Mouse (Mus musculus): Measurements from ENCODE around the gene Fbxw28. TPM values are rescaled to one million over a fixed set of nuclear protein-coding genes. Genes with fewer than 3 reads are reported as not detected.
"Not testable (repeated sequence)": the region's sequence is repeated elsewhere in the genome, so short reads cannot be mapped to it uniquely, and the experiment has no call there.

Gene Fbxw28
- total RNA-seq (2021) = not detected
- long read RNA-seq, experiment 1 = 0 reads
- long read RNA-seq, experiment 2 = 0 reads

- not testable (repeated sequence) for DNase-seq
These were observed at the start of gene Fbxw28 for GRCm38 (mm10) chr9:109339559-109339958. Gene Fbxw28 (minus strand): TSS chr9:109339659.

- not testable (repeated sequence) for DNase-seq
These were observed 51.9 kb downstream of the Fbxw28 start, which contains the start of gene Fbxw14 for GRCm38 (mm10) chr9:109287576-109287975. Gene Fbxw14 (minus strand): TSS chr9:109287676.

Other genes with a start within 250 kb of the Fbxw28 start
- 100 to 1,000 TPM in 1 of 2 experiments, 10 to 100 TPM in 1; 82.7 to 123 TPM for gene Plxnb1, start 244.3 kb downstream of the Fbxw28 start, total RNA-seq (2021)
- gene Fbxw21, start 177.6 kb downstream of the Fbxw28 start, total RNA-seq (2021) = not detected
- gene Fbxw13, start 143.7 kb downstream of the Fbxw28 start, total RNA-seq (2021) = not detected
- not detected for gene Fbxw20, start 104.9 kb downstream of the Fbxw28 start, total RNA-seq (2021)
- gene Fbxw14, start 52.0 kb downstream of the Fbxw28 start, total RNA-seq (2021) = not detected
- gene Fbxw22, start 64.6 kb upstream of the Fbxw28 start, total RNA-seq (2021) = not detected
- gene Fbxw16, start 109.5 kb upstream of the Fbxw28 start, total RNA-seq (2021) = not detected
- not detected for gene Fbxw19, start 156.2 kb upstream of the Fbxw28 start, total RNA-seq (2021)
- not detected for gene Fbxw15, start 228.6 kb upstream of the Fbxw28 start, total RNA-seq (2021)